Mouse (Mus musculus) testis, adult 2 months (tissue): ENCODE data around the gene Mxd4.

Experiments
- CTCF ChIP-seq: fragments of 200-500 bp; IDR thresholded peaks from 2 replicates; pipeline ENCODE4 v1.5.1; 2012; ENCODE audit warnings: low read depth, mild to moderate bottlenecking, inconsistent platforms, low read length, moderate library complexity; ENCODE audit not compliant: control insufficient read depth, insufficient read depth, insufficient replicate concordance
- POLR2A ChIP-seq: fragments of 200-500 bp; IDR thresholded peaks from 2 replicates; pipeline ENCODE4 v1.6.1; 2012; ENCODE audit warnings: low read depth, mild to moderate bottlenecking, inconsistent platforms, low read length, moderate library complexity; ENCODE audit not compliant: control insufficient read depth

DNA sequence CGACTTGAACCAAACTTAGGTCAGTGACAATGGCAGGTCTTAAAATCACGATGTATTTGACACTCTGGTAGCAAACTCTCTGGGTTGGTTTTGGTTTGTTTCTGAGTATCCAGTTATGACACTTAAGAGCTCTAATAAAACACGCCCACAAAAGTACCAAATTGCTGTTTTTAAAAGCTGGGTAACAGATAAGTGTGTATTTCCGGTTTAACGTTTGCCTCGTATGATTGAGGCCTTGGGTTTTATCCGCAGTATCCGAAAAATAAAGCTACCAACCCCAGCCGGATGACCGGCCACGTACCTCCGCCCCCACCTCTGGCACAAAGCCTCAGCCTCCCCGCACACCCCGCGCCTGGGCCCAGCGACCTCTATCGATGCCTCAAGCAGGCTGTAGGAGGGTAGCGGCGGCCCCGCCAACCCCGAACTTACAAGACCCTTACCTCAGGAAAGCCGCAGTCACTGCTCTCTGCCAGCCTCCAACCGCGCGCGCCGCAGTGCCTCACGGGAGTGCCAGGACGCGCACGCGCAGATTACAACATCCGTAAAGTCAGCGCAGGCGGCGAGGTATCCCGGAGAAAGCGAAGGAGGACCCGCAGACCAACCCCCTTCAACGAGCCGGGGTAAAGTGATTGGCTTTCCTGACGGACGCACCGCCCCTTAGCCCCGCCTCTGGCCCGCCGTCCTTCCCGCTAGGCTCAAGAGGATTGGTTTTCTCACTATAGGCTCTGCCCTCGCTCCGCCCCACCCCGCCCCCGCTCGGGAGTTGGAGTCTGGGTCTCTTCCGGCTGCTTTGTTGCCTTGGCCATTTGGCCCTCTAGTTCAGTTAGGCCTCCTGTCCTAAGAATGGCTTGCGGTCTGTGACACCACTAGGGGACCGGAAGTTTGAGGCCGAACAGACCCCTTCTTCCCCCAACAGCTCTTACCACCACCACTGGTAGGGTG lies 18.3 kb downstream of the Mxd4 start, which contains the start of the genes Poln and Haus3:
- peak; percentile 82 for TF ChIP-seq POLR2A
- TF ChIP-seq CTCF: no peak
